Mouse (Mus musculus) olfactory bulb, adult 2 months (tissue): Measurements from ENCODE around the gene Casz1. TPM values are rescaled to one million over a fixed set of nuclear protein-coding genes. Genes with fewer than 3 reads are reported as not detected.

Experiments used
- H3K27ac ChIP-seq: fragments of 200-500 bp; 2 replicates; pipeline ENCODE4 v1.5.1; 2012; ENCODE audit warnings: low read depth, low read length; ENCODE audit not compliant: insufficient read depth
- H3K4me1 ChIP-seq: fragments of 200-500 bp; 2 replicates; pipeline ENCODE4 v1.6.1; 2012; ENCODE audit warnings: low read length; ENCODE audit not compliant: control insufficient read depth, insufficient read depth
- H3K4me3 ChIP-seq: fragments of 200-500 bp; 2 replicates; pipeline ENCODE4 v1.5.1; 2012; ENCODE audit warnings: mild to moderate bottlenecking, low read depth, low read length, moderate library complexity; ENCODE audit not compliant: insufficient read depth
- CTCF ChIP-seq: fragments of 200-500 bp; IDR thresholded peaks from 2 replicates; pipeline ENCODE4 v1.5.1; 2012; ENCODE audit warnings: low read depth, mild to moderate bottlenecking, low read length, moderate library complexity; ENCODE audit not compliant: insufficient read depth
- POLR2A ChIP-seq: fragments of 200-500 bp; IDR thresholded peaks from 2 replicates; pipeline ENCODE4 v1.6.1; 2012; ENCODE audit warnings: mild to moderate bottlenecking, low read depth, low read length, moderate library complexity; ENCODE audit not compliant: insufficient read depth
- WGBS: fragments of 180-500 bp; shearing (Covaris S2); methylation state at CpG from one replicate; pipeline ENCODE4 v1.1.7; 2018; 5-methylcytosine and 5-hydroxymethylcytosine counted together
- polyA plus RNA-seq: library from polyadenylated mRNA; stranded (reverse); fragments of >200 nt; gene quantifications from 2 replicates; pipeline ENCODE4 v1.2.4, GENCODE M21; 2012; ENCODE audit warnings: low replicate concordance; ENCODE audit not compliant: missing spikeins, insufficient read depth, insufficient read length

The Casz1 gene
- polyA plus RNA-seq, 1 experiment = not detected

- H3K4me1 ChIP-seq = peaks cover 7% of the 10 kb centered on the region; the same call in 1 of the 2 replicates
- 83% methylated on average over 9 of the region's 9 CpGs for WGBS
- TF ChIP-seq CTCF (no peak), POLR2A (no peak)
- H3K27ac ChIP-seq = no peak overlapping the region
- H3K4me3 ChIP-seq = no peak overlapping the region
These were observed 43.4 kb downstream of the Casz1 start for GRCm38 (mm10) chr4:148847636-148848035.

GRCm38 (mm10) chr4:148849437-148849836, 45.2 kb downstream of the Casz1 start:
- Histone ChIP-seq H3K4me3 (no peak overlapping the region), H3K4me1 (peaks cover 4% of the 10 kb centered on the region; the same call in 1 of the 2 replicates), H3K27ac (no peak overlapping the region)
- TF ChIP-seq CTCF (no peak), POLR2A (no peak)
- WGBS = 83% methylated on average over 6 of the region's 6 CpGs

DNA sequence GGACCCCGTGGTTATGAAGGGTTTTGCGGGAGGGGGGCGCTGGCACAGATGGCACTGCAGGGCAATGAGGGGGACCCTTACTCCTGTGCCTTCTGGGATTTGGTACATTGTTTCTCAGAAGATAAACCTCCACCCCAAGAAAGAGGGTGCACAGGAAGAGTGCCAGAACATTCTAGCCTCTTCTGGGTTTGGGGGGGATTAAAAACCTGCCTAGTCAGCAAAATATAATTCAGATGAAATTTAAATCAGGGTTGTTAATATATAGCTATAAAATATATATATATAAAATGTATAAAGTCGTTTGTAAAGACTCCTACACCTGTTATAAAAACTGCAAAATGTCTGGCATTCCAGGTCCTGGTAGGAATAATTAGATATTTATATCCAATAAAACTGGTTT, 48.8 kb downstream of the Casz1 start:
- Histone ChIP-seq H3K27ac (no peak overlapping the region), H3K4me1 (no peaks in the 10 kb centered on the region), H3K4me3 (no peak overlapping the region)
- TF ChIP-seq POLR2A = no peak
- 79% methylated on average over 4 of the region's 4 CpGs for WGBS

DNA sequence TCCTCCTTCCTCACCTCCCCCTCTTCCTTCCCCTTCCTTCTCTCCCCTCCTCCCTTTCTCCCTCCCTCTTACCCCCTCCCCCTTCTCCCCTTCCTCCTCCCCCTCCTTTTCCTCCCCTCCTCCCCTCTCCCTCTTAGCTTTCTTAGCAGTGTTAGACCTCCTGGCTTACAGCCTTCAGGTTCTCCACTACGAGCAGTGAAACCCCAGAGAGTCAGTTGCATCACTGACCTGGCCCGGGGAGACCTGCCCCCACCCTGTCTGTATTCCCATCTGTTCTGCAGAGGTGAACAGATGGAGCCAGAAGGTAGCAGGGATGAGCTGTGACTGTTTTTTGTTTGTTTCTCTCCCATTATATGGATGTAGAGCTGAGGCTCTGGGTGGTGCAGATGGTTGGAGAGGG, 49.9 kb downstream of the Casz1 start:
- H3K4me3 ChIP-seq = no peak overlapping the region
- H3K27ac ChIP-seq = no peak overlapping the region
- TF ChIP-seq CTCF (no peak), POLR2A (no peak)
- H3K4me1 ChIP-seq = no peaks in the 10 kb centered on the region
- WGBS = 69% methylated on average over 2 of the region's 2 CpGs

DNA sequence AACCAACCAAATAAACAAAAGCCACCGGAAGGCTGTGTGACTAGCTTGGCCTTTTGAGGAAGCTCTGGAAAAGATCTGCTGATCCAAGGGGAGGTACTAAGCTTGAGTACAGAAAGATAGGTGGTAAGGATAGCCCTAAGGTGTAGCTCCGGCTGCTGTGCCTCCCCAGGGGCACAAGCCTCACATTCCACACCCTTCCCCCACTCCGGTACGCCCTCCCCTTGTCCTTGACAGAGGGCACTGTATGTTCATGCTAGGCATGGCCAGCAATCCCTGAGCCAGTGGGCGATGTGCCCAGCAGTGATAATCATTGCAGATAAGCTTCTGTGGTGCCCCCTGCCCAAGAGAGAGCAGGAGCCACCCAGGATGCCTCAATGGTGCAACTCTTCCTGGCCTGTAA, 51.3 kb downstream of the Casz1 start:
- 89% methylated on average over 5 of the region's 5 CpGs for WGBS
- no peak for TF ChIP-seq POLR2A
- no peak for TF ChIP-seq CTCF
- H3K4me1 ChIP-seq = peaks cover 10% of the 10 kb centered on the region
- H3K27ac ChIP-seq = no peak overlapping the region
- H3K4me3 ChIP-seq = no peak overlapping the region

DNA sequence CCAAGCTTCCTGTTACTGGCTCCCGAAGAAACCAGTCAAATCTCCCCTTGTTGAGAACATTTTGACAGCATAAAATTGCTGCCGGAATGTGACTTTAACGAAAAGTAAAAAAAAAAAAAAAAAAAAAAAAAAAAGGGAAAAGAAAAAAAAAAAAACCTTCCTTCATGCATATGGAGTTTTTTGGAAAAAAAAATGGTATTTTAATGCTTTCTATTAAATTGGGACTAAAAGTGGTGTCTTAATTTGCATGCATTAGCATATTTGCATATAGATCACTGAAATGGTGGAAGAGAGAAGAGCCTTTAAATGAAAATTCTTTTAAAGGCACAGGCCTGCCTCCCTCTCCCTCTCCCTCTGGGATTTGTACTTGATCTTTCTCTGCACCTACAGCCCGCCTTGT, 52.0 kb downstream of the Casz1 start:
- Histone ChIP-seq H3K27ac (no peak overlapping the region), H3K4me3 (no peak overlapping the region), H3K4me1 (peaks cover 10% of the 10 kb centered on the region)
- 71% methylated on average over 4 of the region's 4 CpGs for WGBS
- no peak for TF ChIP-seq CTCF
- TF ChIP-seq POLR2A = no peak

DNA sequence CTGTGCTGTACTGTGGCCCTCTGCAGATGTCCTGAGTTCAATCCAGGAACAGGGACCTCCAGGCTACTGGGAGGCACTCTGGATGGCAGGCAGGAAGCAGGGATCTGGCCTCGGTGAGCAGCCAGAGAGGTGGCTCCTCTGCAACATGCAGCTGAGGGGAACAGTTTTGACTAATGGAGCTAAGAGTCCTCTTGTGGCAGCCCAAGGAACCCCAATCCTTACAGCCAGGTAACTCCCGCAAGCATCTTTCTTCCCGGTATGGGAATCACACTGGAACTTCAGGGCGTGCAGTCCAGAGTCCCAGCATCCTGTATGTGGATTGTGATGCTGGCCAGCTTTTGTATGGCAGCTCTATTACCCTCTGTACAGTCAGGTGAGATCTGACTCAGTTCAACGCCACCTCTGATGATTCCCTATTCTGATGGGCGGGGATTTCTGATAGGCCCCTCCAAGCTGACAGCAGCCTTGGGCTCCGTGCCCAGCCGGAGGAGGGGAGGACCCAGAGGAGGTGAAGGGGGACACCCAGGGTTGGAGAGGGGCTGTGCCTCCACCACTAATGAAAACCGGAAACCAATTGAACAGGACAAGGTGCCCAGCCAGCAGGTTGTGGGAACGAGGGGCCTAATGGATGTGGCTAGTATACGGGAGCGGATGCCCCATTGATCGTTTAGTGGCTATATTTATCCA, 53.3 kb downstream of the Casz1 start:
- Histone ChIP-seq H3K4me1 (peaks cover 10% of the 10 kb centered on the region), H3K27ac (no peak overlapping the region), H3K4me3 (no peak overlapping the region)
- TF ChIP-seq POLR2A (no peak), CTCF (no peak)
- 72% methylated on average over 13 of the region's 13 CpGs for WGBS

DNA sequence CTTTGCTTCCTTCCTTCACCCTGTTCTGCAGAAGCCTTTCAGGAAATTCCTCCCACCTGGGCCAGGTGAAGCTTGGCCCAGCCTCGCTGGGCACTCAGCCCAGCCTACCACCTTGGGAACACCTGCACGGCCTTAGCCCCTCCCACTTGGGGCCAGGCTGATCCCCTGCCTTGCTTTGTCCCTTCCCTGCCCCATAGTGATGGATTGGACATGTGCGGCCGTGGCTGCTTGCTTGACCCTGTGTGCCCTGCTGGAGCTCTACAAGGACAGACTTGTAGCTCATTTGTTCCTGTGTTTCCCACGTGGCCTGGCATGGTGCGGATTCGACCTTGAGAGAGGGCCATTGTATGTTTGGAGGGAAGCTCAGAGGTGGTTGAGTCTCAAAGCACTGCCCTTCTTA, 54.0 kb downstream of the Casz1 start:
- 81% methylated on average over 7 of the region's 7 CpGs for WGBS
- TF ChIP-seq CTCF = no peak
- TF ChIP-seq POLR2A = no peak

DNA sequence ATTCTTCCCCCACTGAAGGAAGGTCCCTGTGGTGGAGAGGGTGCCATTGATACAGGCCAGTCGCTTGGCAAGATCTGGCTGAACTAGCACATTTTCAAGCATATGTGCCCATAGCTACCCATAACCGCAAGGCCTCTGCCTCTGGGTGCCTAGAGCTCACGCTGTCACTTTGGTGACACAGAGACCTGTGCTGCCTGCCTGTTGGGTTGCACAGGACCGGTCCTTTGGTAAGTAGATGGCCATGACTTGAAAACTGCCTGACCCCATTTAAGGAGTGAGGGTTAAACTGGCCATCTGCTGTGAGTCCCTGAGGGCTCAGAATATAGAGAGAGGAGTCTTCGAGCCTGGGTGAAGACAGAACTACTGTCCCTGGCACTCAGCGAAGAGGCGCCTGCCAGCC, 55.2 kb downstream of the Casz1 start:
- TF ChIP-seq POLR2A (no peak), CTCF (no peak)
- WGBS = 53% methylated on average over 7 of the region's 7 CpGs
- 0 out of 2 replicates have a peak overlapping the region, but pooled peaks have one; percentile 1 for H3K4me3 ChIP-seq
- H3K27ac ChIP-seq = no peak overlapping the region
- peaks cover 10% of the 10 kb centered on the region for H3K4me1 ChIP-seq

More for the DNA sequence above, 54.0 kb downstream of the Casz1 start:
- Histone ChIP-seq H3K4me1 (peaks cover 10% of the 10 kb centered on the region), H3K4me3 (no peak overlapping the region), H3K27ac (no peak overlapping the region)
